Mouse (Mus musculus) megakaryocyte, adult 5-6 weeks (primary cell): ENCODE measurements around the gene Epb42. TPM values are rescaled to one million over a fixed set of nuclear protein-coding genes. Genes with fewer than 3 reads are reported as not detected.

ENCODE experiments used
- ATAC-seq: 2 replicates; pipeline ENCODE4 v1.8.0; 2016; ENCODE audit warnings: mild to moderate bottlenecking, inconsistent platforms; ENCODE audit not compliant: poor library complexity, severe bottlenecking
- total RNA-seq, 2 experiments: library from RNA; stranded (forward) in 1 of 2; stranded (reverse) in 1 of 2; fragments of 153-499, 151-499 nt in 1 of 2; fragments of 221-1000, 200-1000 nt in 1 of 2; gene quantifications; 2 replicates each; pipeline versions ENCODE4 v1.2.3 to v1.2.4; 2015 to 2017

Gene Epb42
- total RNA-seq, 2 experiments from 2014 or later, result 0.22 to 1.9 TPM

DNA sequence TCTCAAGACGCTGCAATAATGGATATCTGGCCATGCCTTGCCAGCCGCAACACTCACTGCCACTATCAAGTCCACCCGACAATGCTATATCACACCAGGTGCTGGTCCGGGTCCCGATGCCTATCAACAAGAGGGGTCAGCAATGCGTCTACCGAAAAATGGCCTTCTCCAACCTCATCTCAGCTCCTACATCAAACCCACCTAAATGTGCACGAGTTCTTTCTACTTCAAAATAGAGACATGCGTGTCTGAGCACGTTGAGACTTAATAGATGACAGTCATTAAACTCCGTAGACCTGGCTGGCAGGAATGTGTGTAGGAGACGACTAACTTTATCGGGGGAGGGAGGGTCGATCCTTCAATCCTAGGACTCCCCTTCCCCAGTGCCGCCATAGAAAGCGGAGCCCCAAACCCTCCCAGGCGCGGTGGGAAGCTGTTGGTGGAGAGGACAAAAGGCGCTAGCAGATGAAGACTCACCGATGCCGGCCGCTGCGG, 66.8 kb downstream of the Epb42 start:
- ATAC-seq, result no peak

Other genes with a start within 250 kb of the Epb42 start
- 9.9 and 11.3 TPM in 2 replicates for gene Cdan1, start 186.9 kb downstream of the Epb42 start, total RNA-seq (2015)
- gene Cdan1, start 186.9 kb downstream of the Epb42 start, total RNA-seq (2017), result 11.6 and 18.0 TPM in 2 replicates
- gene Ttbk2, start 186.5 kb downstream of the Epb42 start, total RNA-seq (2015), result 3.3 and 5.2 TPM in 2 replicates
- 3.9 and 5.0 TPM in 2 replicates for gene Ttbk2, start 186.5 kb downstream of the Epb42 start, total RNA-seq (2017)
- gene Ubr1, start 66.4 kb downstream of the Epb42 start, total RNA-seq (2015), result 13.7 and 17.5 TPM in 2 replicates
- 15.9 and 23.8 TPM in 2 replicates for gene Ubr1, start 66.4 kb downstream of the Epb42 start, total RNA-seq (2017)
- gene Tmem62, start 60.1 kb downstream of the Epb42 start, total RNA-seq (2015), result 6.0 and 10.4 TPM in 2 replicates
- 4.5 and 8.4 TPM in 2 replicates for gene Tmem62, start 60.1 kb downstream of the Epb42 start, total RNA-seq (2017)
- gene Ccndbp1, start 28.7 kb downstream of the Epb42 start, total RNA-seq (2015), result 66.8 and 74.7 TPM in 2 replicates
- 63.0 and 69.7 TPM in 2 replicates for gene Ccndbp1, start 28.7 kb downstream of the Epb42 start, total RNA-seq (2017)
- not detected in 2 replicates for gene Tgm5, start 48.8 kb upstream of the Epb42 start, total RNA-seq (2015)
- gene Tgm5, start 48.8 kb upstream of the Epb42 start, total RNA-seq (2017), result not detected in 2 replicates
- gene Tgm7, start 72.7 kb upstream of the Epb42 start, total RNA-seq (2015), result not detected in 2 replicates
- gene Tgm7, start 72.7 kb upstream of the Epb42 start, total RNA-seq (2017), result not detected in 2 replicates
- gene Adal, start 103.4 kb upstream of the Epb42 start, total RNA-seq (2015), result 9.1 and 13.4 TPM in 2 replicates
- gene Adal, start 103.4 kb upstream of the Epb42 start, total RNA-seq (2017), result 6.5 and 8.5 TPM in 2 replicates
- 5.9 and 6.5 TPM in 2 replicates for gene Lcmt2, start 103.6 kb upstream of the Epb42 start, total RNA-seq (2015)
- 4.2 and 6.5 TPM in 2 replicates for gene Lcmt2, start 103.6 kb upstream of the Epb42 start, total RNA-seq (2017)
- 45.1 and 45.5 TPM in 2 replicates for gene Tubgcp4, start 133.6 kb upstream of the Epb42 start, total RNA-seq (2015)
- gene Tubgcp4, start 133.6 kb upstream of the Epb42 start, total RNA-seq (2017), result 34.3 and 42.9 TPM in 2 replicates
- gene Zscan29, start 134.1 kb upstream of the Epb42 start, total RNA-seq (2015), result 24.3 and 27.1 TPM in 2 replicates
- 27.0 and 37.4 TPM in 2 replicates for gene Zscan29, start 134.1 kb upstream of the Epb42 start, total RNA-seq (2017)
- 8.3 and 10.3 TPM in 2 replicates for gene Trp53bp1, start 234.3 kb upstream of the Epb42 start, total RNA-seq (2015)
- gene Trp53bp1, start 234.3 kb upstream of the Epb42 start, total RNA-seq (2017), result 4.6 and 7.9 TPM in 2 replicates